Mouse (Mus musculus) forebrain, embryonic 16.5 days (tissue): ENCODE data around the gene Gm21913. TPM values are rescaled to one million over a fixed set of nuclear protein-coding genes. Genes with fewer than 3 reads are reported as not detected.
"Not testable (repeated sequence)": the region's sequence is repeated elsewhere in the genome, so short reads cannot be mapped to it uniquely, and the experiment has no call there.

Experiments
- ATAC-seq: fragments of 200-750 bp; cut with Nextera tagmentation; 2 replicates; pipeline ENCODE4 v1.8.0; 2017; ENCODE audit warnings: mild to moderate bottlenecking, moderate library complexity
- H3K27ac ChIP-seq: fragments of 300-500 bp; sonication (generic); 2 replicates; pipeline ENCODE4 v1.5.1; 2014; ENCODE audit warnings: low read length, control low read depth
- H3K27me3 ChIP-seq: fragments of 300-500 bp; sonication (generic); replicated peaks from 2 replicates; pipeline ENCODE4 v1.6.1; 2014; ENCODE audit warnings: low read length; ENCODE audit not compliant: control insufficient read depth, insufficient read depth
- H3K36me3 ChIP-seq: fragments of 300-500 bp; sonication (generic); 2 replicates; pipeline ENCODE4 v1.6.1; 2014; ENCODE audit not compliant: control insufficient read depth, insufficient read depth
- H3K4me1 ChIP-seq: fragments of 300-500 bp; sonication (generic); replicated peaks from 2 replicates; pipeline ENCODE4 v1.6.1; 2014; ENCODE audit warnings: low read length; ENCODE audit not compliant: control insufficient read depth, insufficient read depth
- H3K4me2 ChIP-seq: fragments of 300-500 bp; sonication (generic); 2 replicates; pipeline ENCODE4 v1.6.1; 2014; ENCODE audit warnings: mild to moderate bottlenecking, low read length, control low read depth
- H3K4me3 ChIP-seq: fragments of 300-500 bp; sonication (generic); replicated peaks from 2 replicates; pipeline ENCODE4 v1.5.1; 2014; ENCODE audit warnings: mild to moderate bottlenecking, low read length, control low read depth
- H3K9ac ChIP-seq: fragments of 300-500 bp; sonication (generic); replicated peaks from 2 replicates; pipeline ENCODE4 v1.6.1; 2014; ENCODE audit warnings: low read depth, low read length, control low read depth
- H3K9me3 ChIP-seq: fragments of 300-500 bp; sonication (generic); 2 replicates; pipeline ENCODE4 v1.6.1; 2016; ENCODE audit warnings: low read length; ENCODE audit not compliant: control insufficient read depth
- WGBS: fragments of 180-500 bp; shearing (Covaris S2); extraction: QIAGEN DNeasy Blood & Tissue Kit; methylation state at CpG from one replicate; pipeline ENCODE4 v1.1.7; 2014; 5-methylcytosine and 5-hydroxymethylcytosine counted together
- polyA plus RNA-seq: library from polyadenylated mRNA; unstranded; fragments of >200 nt; fragmentation: Nextera tagmentation; extraction: Ambion mirVana; gene quantifications from 2 replicates; pipeline ENCODE4 v1.2.1, GENCODE M21; 2015

Gene Gm21913
- not detected in 2 replicates for polyA plus RNA-seq

DNA sequence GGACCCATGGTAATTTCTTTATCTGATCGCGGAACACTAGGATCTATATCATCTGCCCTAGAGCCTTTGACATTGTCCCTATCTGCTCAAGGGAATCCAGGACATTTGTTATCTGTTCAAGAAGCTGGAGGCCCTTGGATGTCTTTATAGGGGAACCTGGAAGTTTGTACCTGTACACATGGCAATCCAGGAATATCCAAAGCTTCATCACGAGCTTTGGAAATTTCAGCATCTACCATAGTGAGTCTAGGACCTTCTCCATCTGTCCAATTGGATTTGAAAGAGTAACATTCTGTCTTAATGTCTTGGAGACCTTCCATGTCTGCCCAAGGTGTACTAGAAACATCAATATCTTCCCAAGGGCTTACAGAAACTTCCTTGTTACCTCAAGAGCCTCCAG lies at the start of gene Gm21913:
TSS of gene Gm21913 (plus strand) at position 301 of the 400 bp plus-strand sequence.
- not testable (repeated sequence) for H3K9me3 ChIP-seq, H3K27me3 ChIP-seq, H3K4me2 ChIP-seq, H3K27ac ChIP-seq, H3K9ac ChIP-seq, H3K36me3 ChIP-seq, ATAC-seq, H3K4me1 ChIP-seq, H3K4me3 ChIP-seq
- WGBS: no CpG with 5 or more reads among the region's 3 CpGs

Other genes starting within 250 kb of the Gm21913 start
- not detected in 2 replicates for gene Gm29110, start 153.4 kb upstream of the Gm21913 start, polyA plus RNA-seq